Mouse (Mus musculus): ENCODE results near the gene Rnf215.

DNA sequence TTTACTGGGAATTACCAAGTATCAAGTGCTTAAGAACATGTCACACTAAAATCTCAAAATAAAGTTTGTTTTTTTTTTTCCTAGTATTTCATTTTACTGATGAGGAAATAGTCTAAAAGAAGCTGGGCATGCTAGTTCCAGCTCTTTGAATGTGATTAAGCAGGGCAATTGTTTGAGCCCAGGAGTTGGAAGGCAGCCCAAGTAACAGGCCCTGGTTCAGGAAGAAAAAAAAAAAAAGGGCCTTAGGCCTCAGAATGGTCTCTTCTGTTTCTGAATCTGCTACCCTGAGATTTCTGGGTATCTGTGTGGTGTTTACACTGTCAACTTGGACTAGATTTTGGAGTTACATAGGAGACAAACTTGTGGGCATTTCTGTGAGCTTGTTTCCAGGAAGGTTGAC is 48.5 kb downstream of the Rnf215 start:
- TF ChIP-seq CTCF (IDR thresholded peaks at IDR 0.05; ENCODE audit: control insufficient read depth, insufficient read depth, insufficient read length) = no peak
- no peak for TF ChIP-seq MYOG (IDR thresholded peaks at IDR 0.05; ENCODE audit: control insufficient read depth, extremely low read depth, insufficient read length)

Measured in C2C12 (cell line).